Mouse (Mus musculus) MN1 (cell line): ENCODE measurements around the gene Olfr1415.
"Not testable (repeated sequence)": the region's sequence is repeated elsewhere in the genome, so short reads cannot be mapped to it uniquely, and the experiment has no call there.

Experiments
- DNase-seq: peaks from one replicate; pipeline ENCODE4 v3.0.0-alpha.2; 2016; ENCODE audit warnings: low spot score

The Olfr1415 gene

GRCm38 (mm10) chr1:92496001-92496400, at the start of gene Olfr1415:
Olfr1415 (minus strand) TSS chr1:92496101.
- no peak for DNase-seq

- DNase-seq: no peak
Observed at GRCm38 (mm10) chr1:92539071-92539470, 43.2 kb upstream of the Olfr1415 start.

- no peak for DNase-seq
Observed at GRCm38 (mm10) chr1:92536972-92537371, 41.1 kb upstream of the Olfr1415 start.

- no peak for DNase-seq
Observed at GRCm38 (mm10) chr1:92523764-92524163, 27.9 kb upstream of the Olfr1415 start.

GRCm38 (mm10) chr1:92521376-92521775, 25.5 kb upstream of the Olfr1415 start:
- peak; percentile 71 for DNase-seq

- no peak for DNase-seq
Observed at GRCm38 (mm10) chr1:92519046-92519445, 23.1 kb upstream of the Olfr1415 start.

- DNase-seq: no peak
Observed at GRCm38 (mm10) chr1:92518561-92518960, 22.7 kb upstream of the Olfr1415 start, which contains the start of gene Olfr1414. Olfr1414 (minus strand) TSS chr1:92518661.

- no peak for DNase-seq
Observed at GRCm38 (mm10) chr1:92515390-92515789, 19.5 kb upstream of the Olfr1415 start.

- not testable (repeated sequence) for DNase-seq
Observed at GRCm38 (mm10) chr1:92511646-92512045, 15.7 kb upstream of the Olfr1415 start.

- DNase-seq: no peak
Observed at GRCm38 (mm10) chr1:92485013-92485412, 10.9 kb downstream of the Olfr1415 start, which contains the start of gene Olfr1416. Olfr1416 (minus strand) TSS chr1:92485113.

- peak; percentile 34 for DNase-seq
Observed at GRCm38 (mm10) chr1:92474066-92474578, 21.8 kb downstream of the Olfr1415 start.

- DNase-seq: peak; percentile 95
Observed at GRCm38 (mm10) chr1:92473165-92474041, 22.5 kb downstream of the Olfr1415 start, which contains the start of gene Ndufa10. Ndufa10 (minus strand) TSS chr1:92473860.

GRCm38 (mm10) chr1:92468891-92469290, 27.0 kb downstream of the Olfr1415 start:
- DNase-seq: no peak

- no peak for DNase-seq
Observed at GRCm38 (mm10) chr1:92458416-92458815, 37.5 kb downstream of the Olfr1415 start.

- no peak for DNase-seq
Observed at GRCm38 (mm10) chr1:92457758-92458157, 38.1 kb downstream of the Olfr1415 start.

- peak; percentile 59 for DNase-seq
Observed at GRCm38 (mm10) chr1:92453751-92454445, 42.0 kb downstream of the Olfr1415 start.

- no peak for DNase-seq
Observed at GRCm38 (mm10) chr1:92448293-92448692, 47.6 kb downstream of the Olfr1415 start.

GRCm38 (mm10) chr1:92441453-92442063, 54.3 kb downstream of the Olfr1415 start:
- no peak for DNase-seq

GRCm38 (mm10) chr1:92440066-92440750, 55.7 kb downstream of the Olfr1415 start:
- peak; percentile 41 for DNase-seq
